Mouse (Mus musculus) E14TG2a.4 (cell line): ENCODE measurements around the gene Card10.

ENCODE experiments used
- CTCF ChIP-seq: conservative IDR thresholded peaks from 2 replicates; pipeline ENCODE4 v1.5.1; 2014; ENCODE audit warnings: low read length
- NANOG ChIP-seq: IDR thresholded peaks from 2 replicates; pipeline ENCODE4 v1.6.1; 2014; ENCODE audit warnings: borderline replicate concordance, low read length, mixed read lengths

DNA sequence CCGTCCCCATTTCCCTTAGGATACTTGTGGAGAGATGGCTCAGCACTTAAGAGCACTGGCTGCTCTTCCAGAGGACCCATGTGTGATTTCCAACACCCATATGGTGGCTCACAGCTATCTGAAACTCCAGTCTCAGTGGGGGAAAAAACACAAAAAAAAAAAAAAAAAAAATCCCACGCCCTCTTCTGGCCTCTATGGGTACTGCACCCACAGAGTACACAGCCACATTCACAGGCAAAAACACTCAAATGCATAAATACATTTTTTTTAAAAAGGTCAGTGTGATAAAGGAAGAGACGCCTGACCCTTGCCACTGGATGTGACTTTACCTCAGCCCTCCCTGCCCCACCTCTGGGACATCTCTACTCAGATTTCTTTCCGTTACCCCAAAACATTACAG, 33.8 kb downstream of the Card10 start:
- TF ChIP-seq CTCF, result peak; percentile 77
- TF ChIP-seq NANOG, result no peak
